Mouse (Mus musculus) embryo, embryonic 10.5 days (tissue): Measurements from ENCODE around the gene Ehd4.
A peak's percentile ranks its signal among the peaks of the same experiment; 100 is the strongest.

Source experiments
- DNase-seq: peaks from one replicate; pipeline ENCODE4 v3.0.0-alpha.2; 2015; ENCODE audit warnings: low spot score

Gene Ehd4

DNA sequence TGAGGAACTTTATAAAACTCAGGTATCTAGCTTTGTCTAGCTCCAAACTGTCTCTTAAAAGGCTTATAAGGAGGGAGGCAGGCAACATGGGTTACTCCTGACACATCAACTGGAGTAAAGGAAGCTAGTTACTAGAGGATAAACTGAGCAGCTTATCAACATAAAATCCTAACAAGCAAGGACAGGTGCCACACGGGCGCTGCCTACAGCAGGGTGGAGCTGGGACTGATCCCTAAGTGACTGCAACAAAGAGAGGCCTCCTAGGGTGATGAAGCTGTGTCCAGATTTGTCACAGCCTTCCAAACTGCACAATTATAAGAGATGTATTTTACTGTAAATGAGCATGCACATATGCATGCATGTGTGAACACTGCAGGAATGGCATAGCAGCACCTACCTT is 47.0 kb downstream of the Ehd4 start:
- DNase-seq = no peak

DNA sequence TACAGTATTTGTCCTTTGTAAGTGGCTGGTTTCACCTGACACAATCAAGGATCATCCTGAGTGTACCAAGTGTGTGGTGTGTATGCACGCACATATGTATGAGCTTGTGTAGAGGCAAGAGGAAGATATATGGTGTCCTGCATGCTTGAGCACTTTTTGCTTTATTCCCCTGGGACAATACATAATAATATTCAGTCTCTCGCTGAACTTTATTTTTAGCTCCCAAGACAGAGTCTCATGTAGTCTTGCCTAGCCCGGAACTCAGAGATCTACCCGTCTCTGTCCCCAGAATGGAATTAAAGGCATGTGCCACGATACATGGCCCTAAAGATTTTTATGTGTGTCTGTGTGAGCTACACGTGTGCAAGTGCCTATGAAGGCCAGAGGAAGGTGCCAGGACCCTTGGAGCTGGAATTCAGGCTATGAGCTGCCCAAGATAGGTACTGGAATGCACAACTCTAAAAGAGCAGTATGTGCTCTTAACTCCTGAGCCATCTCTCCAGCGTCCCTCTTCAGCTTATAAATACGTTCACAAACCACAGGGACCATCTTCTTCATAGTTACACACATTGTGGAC is 47.9 kb downstream of the Ehd4 start:
- no peak for DNase-seq

DNA sequence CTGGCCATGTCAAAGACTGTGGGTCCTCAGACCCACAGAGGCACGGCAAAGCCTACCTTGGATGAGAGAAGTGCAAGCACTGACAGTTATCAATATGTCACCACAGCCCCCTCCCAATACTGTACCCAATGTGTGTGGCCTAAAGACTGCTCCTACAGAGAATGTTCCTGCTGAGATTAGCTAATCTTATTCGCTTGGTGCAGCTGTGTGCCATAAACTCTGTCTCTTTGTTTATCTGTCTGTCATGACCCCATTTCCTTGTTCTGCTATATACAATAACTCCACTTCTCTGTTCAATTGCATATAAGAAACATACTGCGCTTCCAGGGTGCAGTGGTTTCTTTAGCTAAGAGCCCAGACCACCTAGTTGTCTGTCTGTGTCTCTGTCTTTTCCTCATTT is 48.5 kb downstream of the Ehd4 start:
- no peak for DNase-seq

DNA sequence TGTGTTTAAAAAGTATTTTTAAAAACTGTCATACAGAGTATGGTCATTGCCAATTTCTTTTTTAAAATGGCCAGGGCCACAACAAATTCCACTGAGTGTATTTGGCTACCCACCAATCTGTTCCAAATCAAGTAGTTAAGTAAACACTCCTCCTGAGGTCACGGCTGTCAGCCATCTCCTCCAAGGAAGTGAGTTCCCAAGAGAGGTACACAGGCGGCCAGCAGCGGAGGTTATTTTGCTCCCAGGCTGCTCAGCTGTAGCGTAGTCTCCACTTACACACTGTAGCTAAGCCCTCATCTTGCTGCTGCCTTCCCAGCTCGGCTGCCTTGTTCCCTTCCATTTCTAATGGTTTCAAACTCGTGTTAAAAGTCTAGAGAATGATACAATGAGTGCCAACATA is 51.5 kb downstream of the Ehd4 start:
- DNase-seq = peak; percentile 40

DNA sequence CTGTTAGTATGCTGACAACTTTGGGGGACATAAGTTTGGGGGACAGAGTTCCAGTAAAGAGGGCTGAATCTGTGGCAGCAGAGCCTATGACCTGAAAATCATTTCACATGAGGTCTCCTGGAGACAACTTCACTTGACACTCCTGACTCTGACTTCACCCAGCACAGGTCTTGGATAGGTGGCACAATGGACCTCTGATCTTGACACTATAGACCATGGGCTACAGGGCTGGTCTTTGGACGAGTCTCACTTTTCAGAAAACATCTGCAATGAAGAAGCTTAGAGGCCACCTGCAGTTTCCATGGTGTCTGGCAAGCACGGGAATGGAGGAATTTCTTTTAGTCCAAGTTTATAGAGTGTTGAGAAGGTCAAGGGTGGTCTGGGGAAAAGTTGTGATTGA is 52.0 kb downstream of the Ehd4 start:
- no peak for DNase-seq

DNA sequence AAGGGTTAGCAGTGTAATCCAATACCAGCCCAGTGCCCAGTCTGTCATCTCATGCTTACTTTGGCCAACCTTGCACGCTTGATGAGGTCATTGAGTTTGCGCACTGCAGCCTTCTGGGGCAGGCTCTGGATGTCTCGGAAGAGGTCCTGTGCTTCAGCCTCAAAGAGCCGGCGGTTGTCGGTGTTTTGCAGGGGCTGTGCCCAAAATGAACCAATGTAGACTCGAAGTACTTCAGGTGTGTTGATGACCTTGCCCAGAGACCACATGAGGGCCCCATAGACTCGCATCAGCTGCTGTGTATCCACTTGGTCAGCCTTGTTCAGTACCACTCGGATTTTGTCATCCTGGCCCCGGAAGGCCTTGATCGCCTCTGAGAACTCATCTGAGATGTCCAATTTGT is 52.4 kb downstream of the Ehd4 start:
- no peak for DNase-seq

DNA sequence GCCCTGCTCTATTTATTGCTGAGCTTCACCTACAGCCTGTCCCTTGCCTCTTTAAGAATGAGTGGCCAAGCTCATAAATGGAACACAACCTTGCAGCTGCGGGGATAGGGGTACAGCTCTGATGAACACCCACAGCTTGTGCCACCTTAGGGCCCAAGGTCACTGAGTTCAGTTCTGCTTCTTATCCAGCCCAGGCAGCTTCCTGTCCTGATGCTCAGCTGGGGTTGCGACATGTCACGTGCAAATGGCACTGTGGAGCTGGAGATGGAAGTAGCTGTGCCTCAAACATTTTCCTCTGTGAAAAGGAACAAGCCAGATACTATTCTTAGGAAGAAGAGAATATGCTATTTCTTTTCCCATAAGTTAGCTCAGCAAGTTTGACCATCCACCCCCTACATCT is 54.5 kb downstream of the Ehd4 start:
- DNase-seq = no peak

DNA sequence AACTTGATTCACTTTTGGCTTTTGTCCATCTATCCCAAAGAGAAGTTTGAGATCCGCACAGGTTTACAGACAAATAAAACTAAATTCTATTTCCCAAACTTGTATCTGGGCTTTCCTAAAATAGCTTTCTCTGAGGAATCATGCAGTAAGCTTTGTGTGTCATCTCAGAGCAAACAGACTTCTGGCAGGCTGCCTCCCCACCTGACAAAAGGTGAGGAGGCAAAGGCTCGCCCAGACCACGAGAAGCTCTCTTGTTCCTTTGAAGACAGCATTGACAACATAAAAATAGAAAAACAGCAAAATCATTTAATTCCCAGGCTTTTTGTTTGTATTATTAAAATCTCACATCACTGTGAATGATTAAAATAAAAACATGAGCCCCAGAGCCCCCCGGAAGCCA is 55.1 kb downstream of the Ehd4 start:
- no peak for DNase-seq

DNA sequence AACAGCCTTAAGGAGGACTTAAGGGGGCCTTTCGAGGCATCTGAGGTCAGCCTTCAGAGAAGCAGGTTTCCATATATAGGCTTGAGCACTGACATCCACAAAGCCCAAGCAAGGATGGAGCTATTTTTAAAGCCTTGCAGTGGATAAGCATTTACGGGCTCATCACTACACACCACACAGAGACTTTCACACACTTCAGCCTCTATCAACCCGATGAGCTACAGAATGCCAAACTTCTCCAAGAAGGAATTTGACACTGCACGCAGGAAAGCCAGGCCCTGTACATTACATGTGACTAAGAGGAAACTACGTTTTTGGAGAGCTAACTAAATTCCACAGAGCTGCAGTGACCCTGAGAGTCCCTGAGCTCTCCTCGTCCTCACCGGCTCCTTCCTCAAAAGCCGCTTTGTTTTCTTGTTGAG is 55.6 kb downstream of the Ehd4 start:
- DNase-seq = peak; percentile 8

DNA sequence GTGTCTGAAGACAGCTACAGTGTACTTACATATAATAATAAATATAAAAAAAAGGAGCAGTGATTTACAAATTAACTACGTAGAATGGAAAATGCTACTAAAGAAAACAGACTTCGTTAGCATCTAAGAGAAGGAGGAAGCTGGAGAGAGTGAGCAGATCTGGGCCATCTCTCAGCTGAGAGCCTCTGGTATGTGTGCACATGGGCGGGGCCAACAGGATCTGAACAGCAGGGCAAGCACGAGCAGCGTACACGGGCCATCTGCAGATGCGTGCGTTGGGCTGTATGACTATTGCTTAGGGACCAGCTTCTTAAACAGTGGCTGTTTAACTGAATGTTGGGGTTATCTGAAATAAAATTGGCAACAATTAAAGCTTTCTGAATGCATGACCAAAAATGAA is 56.5 kb downstream of the Ehd4 start:
- no peak for DNase-seq

DNA sequence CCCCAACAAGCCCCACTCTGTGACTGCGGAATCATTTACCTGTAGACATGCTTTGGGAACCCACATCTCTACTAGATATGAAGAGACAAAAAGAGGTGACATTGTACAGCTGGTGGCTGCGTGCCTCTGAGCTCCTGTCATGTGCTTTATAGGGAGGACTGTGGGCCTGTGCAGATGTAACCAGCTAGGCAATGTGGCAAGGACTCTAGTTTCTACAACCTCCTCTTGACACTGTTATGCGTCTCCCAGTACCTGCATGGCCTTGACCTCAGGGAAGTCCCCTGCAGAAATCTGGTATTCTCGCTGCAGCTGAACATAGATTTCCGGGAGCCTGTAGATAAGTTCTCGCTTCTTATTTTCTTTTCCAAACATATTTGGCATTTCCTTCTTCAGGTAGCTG is 57.7 kb downstream of the Ehd4 start:
- no peak for DNase-seq

DNA sequence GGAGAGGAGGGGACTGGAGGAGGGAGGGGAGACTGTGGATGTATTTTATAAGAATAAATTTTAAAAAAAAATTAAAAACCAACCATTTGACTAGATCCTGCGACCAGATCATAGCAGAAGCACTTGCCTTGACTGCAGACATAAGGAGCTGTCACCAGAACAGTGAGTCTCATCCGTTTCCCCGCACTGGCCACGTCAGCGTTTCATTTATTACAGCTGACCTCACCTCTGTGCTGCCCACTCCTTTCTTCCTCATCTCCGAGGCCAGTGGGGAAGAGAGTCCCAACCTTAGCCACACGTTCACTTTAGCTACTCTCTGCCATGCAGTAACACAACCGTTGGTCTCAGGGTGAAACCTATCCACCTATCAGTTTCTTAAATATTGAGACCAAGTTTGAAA is 58.2 kb downstream of the Ehd4 start:
- no peak for DNase-seq

DNA sequence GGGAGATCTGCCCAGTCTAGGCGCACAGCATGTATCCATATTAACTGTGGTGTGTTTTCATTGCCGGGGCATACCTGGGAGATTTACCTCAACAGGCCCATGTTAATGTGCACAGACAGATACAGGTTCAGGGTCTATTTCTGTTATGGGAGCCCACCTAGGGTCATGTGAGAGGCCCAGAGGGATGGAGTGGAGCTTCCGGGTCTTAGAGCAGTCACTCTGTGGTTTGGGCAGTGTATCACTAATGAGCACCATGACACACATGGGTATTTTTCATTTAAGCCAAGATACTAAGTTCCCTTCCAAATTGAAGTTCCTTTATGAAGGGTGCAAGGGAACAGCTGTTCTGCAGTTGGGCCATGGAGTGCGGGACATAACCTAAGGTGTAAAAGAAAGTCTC is 59.2 kb downstream of the Ehd4 start:
- no peak for DNase-seq

DNA sequence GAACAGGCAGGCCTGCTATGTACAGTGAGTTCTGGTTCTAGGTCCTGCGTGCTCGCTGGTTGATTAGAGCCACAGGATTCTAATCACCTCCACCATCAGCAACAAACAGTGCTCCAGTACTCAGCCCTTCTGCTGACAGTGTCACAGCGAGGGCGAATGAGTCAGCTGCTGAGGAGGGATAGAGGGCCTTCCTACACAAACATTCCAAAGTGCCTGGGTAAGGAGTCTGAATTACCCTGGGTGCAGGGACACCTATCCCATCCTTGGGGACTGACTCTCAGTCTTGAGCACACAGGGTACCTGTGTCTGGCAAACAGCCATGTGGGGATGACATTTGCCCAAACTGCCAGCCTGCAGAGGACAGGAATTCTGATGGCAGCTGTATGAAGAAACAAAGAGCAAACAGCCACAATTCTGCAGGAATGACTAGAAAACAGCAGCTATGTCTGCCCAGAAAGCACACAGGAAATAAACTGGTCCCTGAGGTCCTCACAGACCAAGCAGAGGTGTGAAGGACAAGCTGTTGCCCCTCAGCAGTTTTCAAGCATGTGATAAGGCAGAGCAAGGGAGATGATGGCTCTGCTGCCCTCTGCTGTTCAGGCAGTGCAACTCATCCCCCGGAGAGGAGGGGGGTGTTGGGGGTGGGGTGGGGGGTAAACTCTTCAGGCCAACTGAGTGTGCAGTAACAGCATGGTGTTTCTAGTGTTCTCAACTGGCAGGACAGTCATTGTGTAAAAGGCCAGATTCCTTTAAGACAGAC is 60.6 kb downstream of the Ehd4 start:
- peak; percentile 66 for DNase-seq

DNA sequence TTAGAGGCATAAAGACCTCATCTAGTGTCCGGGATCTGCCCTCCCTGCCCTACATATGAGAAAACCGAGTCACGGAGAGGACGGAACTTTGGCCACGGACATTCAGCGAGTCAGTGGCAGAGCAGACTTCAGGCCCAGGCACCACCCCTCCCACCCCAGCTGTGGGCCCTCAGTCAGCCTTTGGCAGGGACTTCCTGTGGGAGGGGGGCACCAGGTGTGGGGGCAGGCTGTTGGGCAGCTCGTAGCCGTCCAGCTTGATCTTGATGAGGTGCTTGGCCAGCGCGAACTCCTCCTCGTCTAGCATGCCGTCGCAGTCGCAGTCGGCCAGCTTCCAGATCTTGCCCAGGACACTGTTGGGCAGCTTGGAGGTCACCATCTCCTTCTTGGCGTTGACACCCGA is 63.4 kb downstream of the Ehd4 start:
- no peak for DNase-seq

DNA sequence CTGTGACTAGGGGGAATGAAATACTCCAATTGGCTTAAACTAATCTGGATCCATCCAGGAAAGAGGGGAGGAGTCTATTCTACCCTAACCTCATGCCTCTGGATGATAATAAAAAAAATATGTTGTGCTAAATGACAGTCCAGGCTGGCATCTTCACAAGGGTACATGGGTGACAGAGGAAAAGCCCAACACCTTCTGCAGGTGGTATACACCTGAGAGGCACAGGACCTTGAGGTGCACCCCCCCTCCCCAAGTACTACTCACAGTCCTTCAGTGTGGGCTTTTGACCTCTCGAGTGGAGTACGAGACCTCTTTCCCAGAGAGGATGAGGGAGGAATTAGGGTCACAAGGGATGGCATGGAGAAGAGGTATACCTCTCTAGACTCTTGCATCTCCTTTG is 66.5 kb downstream of the Ehd4 start:
- DNase-seq = no peak

DNA sequence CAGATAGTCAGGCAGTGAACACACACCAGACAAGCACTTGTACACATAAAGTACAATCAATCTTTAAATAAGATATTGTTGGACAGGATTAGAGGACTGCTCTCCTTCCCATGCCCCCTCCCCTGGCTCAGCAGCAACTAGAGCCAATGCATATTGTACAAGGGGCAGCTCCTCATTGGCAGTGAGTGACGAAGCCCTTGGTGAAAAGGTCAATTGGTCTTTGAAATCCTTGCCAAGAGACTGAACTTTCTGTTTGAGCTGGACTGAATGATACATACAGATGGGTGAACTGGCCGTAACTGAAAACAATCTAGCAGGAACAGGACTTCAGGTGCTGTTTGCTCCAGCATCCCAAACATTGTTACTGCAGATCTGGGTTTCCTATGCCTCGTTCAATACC is 67.0 kb downstream of the Ehd4 start:
- no peak for DNase-seq

DNA sequence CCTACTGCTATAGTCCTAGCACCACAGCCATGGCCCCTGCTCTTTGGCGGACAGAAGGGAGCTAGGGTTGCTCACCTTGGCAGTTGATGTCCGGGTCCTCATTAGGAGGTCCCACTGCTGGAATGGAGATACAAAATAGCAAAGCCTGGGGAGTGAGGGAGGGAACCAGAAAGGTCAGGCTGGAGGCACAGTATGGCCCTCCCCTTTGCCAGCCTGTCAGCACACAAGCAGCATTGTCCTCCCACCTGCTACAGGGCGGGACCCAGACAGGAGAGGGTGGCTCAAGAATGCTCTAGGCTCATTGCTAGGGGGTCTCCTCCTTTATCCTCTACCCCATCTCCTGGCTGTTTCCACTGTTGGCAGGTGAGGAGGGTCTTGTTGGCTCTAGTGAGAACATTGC is 68.4 kb downstream of the Ehd4 start:
- no peak for DNase-seq

DNA sequence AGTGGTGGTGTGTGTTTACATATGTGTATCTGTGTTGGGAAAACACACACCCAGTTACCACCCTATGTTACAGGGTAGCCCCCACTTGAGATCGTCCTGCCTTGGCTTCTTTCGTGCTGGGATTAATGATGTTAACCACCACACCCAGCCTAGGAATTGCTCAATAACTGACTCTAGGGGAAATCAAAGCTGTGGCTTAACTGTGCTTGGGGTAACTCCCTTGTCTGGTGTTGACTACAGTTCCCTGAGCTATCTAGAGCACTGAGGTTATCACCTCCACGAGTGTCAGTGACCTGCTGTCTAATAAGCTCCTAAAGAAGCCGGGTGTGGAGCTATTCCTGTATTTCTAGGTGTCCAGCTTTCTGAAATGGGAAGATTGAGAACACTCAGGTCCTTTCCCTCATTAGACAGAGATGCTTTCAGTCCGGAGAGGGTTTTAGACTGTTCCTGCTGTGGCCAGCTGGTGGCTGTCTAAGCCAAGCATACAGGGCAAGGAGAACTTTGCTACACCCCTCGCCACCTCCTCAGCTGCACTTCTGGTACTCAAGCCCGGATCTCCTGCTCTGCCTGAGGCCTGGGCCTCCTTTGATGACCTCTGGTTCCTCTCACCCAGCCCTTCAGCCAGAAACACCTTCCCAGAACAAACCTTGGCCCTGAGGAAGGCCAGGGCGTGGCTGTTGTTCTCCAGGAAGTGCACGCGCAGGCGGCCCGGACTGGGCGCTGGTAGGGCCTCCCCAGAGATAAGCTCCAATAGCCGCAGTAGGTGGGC is 69.6 kb downstream of the Ehd4 start:
- DNase-seq = peak; percentile 14

DNA sequence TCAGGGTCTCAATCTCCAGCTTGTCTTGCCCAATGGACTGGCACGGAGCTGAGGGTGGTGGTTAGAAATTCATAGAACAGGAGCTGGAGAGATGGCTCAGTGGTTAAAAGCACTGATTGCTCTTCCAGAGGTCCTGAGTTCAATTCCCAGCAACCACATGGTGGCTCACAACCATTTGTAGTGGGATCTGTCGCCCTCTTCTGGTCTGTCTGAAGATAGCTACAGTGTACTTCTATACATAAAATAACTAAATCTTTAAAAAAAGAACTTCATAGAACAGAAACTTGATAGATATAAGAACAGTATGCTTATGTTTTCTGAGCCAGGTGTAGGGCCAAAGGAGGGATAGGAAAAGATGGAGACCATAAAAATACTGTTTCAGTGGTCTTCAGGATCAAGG is 72.0 kb downstream of the Ehd4 start:
- DNase-seq = no peak

DNA sequence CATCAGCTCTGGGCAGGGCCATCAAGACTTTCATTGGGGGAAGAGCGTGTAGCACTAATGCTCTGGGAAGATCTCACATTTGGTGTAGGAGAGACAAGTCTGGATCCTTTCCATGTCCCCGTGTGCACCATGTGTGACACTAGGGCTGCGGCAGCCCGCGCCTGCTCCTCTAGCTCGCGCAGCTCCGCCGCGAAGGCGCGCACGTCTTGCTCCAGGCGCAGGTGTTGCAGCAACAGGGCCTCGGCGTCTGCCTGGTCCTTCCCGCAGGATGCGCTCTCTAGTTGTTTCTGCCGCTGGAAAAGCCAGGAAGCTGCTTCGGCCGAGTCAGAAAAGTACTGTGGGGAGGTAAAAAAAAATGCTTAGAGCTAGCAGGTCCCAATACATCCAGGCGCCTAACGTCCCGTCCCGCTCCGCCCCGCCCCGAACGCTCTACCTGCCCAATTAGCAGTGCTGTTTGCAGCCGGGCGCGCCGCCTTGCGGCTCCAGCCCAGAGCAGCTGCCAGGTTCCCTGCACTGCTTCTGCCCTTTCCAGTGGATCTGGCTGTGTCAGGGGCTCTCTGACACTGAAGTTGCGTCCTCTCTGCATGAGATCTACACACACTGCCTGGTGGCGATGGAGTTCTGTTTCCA is 78.2 kb downstream of the Ehd4 start:
- peak; percentile 67 for DNase-seq

DNA sequence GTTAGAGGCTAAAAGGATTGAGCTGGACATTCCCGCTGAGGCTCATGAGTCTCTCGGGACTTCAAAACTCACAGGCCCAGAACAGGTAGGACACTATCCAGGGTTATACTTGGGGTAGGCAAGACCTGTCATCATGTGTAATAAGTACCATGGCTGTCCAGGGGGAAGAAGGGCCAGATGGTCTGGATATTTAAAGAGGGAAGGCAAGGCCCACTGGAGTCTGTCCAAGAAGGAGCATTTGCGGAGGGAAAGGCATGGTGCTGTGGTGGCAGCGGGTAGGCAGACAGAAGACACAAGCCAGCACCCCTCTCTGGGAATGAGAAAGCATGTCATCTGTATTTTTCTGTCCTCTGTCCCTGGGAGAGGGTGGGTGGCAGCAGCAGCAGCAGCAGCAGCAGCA is 80.3 kb downstream of the Ehd4 start:
- DNase-seq = no peak

DNA sequence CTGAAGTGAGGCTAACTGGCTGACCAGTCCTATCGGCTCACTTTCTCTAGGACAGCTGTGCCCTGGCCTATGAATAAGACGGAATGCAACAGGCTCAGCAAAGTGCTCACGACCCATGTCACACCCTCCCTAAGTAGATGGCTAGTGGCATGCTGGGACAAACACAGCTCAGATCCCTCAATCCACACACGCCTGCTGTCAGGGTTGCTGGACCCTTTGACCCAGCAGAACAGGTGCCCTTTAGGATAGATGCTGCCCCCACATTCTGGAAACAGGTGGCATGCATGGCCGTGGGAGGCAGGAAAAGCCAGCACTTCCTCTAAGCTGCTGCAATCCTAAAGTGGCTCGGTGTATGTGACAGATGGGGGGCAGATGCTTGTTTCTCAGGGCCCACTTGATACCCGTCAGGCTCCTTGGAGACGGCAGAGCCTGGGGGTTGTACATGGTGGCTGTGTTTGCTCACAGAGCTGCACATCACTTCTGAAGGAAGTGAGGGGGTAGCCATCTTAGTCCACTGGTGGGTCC is 84.9 kb downstream of the Ehd4 start:
- DNase-seq = no peak
